Mouse (Mus musculus): ENCODE results near the gene Stx4a.
"Not testable (repeated sequence)": the region's sequence is repeated elsewhere in the genome, so short reads cannot be mapped to it uniquely, and the experiment has no call there.

Gene Stx4a

GRCm38 (mm10) chr7:127814241-127814921 lies 9.7 kb upstream of the Stx4a start:
- peak; percentile 76 to 85 for DNase-seq (ENCODE audit: low spot score in 2 of 2)

- no peak for DNase-seq (ENCODE audit: low spot score in 2 of 2)
These were observed 8.9 kb upstream of the Stx4a start for GRCm38 (mm10) chr7:127815116-127815665.

- DNase-seq (ENCODE audit: low spot score in 2 of 2), result peak; percentile 79 to 82
These were observed 7.9 kb upstream of the Stx4a start for GRCm38 (mm10) chr7:127815954-127816821.

GRCm38 (mm10) chr7:127817053-127817452 lies 7.0 kb upstream of the Stx4a start:
- DNase-seq (ENCODE audit: low spot score in 2 of 2), result no peak

- DNase-seq (ENCODE audit: low spot score in 2 of 2), result no peak
These were observed 6.3 kb upstream of the Stx4a start for GRCm38 (mm10) chr7:127817776-127818175.

- DNase-seq (ENCODE audit: low spot score in 2 of 2), result no peak
These were observed 3.1 kb upstream of the Stx4a start for GRCm38 (mm10) chr7:127820836-127821509.

GRCm38 (mm10) chr7:127822494-127822893 lies 1.6 kb upstream of the Stx4a start:
- no peak for DNase-seq (ENCODE audit: low spot score in 2 of 2)

GRCm38 (mm10) chr7:127823236-127824171 lies 590 bp upstream of the Stx4a start:
- no peak for DNase-seq (ENCODE audit: low spot score in 2 of 2)

- no peak for DNase-seq (ENCODE audit: low spot score in 2 of 2)
These were observed 11.5 kb downstream of the Stx4a start for GRCm38 (mm10) chr7:127835550-127835949.

- DNase-seq (ENCODE audit: low spot score in 2 of 2), result no peak
These were observed 13.4 kb downstream of the Stx4a start for GRCm38 (mm10) chr7:127837473-127837872.

GRCm38 (mm10) chr7:127837878-127838277 lies 13.8 kb downstream of the Stx4a start:
- DNase-seq (ENCODE audit: low spot score in 2 of 2), result not testable (repeated sequence)

GRCm38 (mm10) chr7:127840031-127840430 lies 15.9 kb downstream of the Stx4a start:
- DNase-seq (ENCODE audit: low spot score in 2 of 2), result not testable (repeated sequence)

- DNase-seq (ENCODE audit: low spot score in 2 of 2), result no peak
These were observed 16.8 kb downstream of the Stx4a start for GRCm38 (mm10) chr7:127840886-127841285.

- DNase-seq (ENCODE audit: low spot score in 2 of 2), result peak; percentile 96 to 97
These were observed 17.4 kb downstream of the Stx4a start for GRCm38 (mm10) chr7:127841340-127842000.

- peak; percentile 74 to 81 for DNase-seq (ENCODE audit: low spot score in 2 of 2)
These were observed 18.1 kb downstream of the Stx4a start for GRCm38 (mm10) chr7:127842001-127842718.

GRCm38 (mm10) chr7:127849973-127850875 lies 26.1 kb downstream of the Stx4a start:
- no peak for DNase-seq (ENCODE audit: low spot score in 2 of 2)

- no peak for DNase-seq (ENCODE audit: low spot score in 2 of 2)
These were observed 26.8 kb downstream of the Stx4a start for GRCm38 (mm10) chr7:127850906-127851305.

GRCm38 (mm10) chr7:127858258-127858657 lies 34.2 kb downstream of the Stx4a start:
- no peak for DNase-seq (ENCODE audit: low spot score in 2 of 2)

GRCm38 (mm10) chr7:127866434-127866833 lies 42.3 kb downstream of the Stx4a start:
- no peak for DNase-seq (ENCODE audit: low spot score in 2 of 2)

Measured in frontal cortex, postnatal 36 days (tissue).